Mouse (Mus musculus): ENCODE results near the gene Bbx.

The Bbx gene

DNA sequence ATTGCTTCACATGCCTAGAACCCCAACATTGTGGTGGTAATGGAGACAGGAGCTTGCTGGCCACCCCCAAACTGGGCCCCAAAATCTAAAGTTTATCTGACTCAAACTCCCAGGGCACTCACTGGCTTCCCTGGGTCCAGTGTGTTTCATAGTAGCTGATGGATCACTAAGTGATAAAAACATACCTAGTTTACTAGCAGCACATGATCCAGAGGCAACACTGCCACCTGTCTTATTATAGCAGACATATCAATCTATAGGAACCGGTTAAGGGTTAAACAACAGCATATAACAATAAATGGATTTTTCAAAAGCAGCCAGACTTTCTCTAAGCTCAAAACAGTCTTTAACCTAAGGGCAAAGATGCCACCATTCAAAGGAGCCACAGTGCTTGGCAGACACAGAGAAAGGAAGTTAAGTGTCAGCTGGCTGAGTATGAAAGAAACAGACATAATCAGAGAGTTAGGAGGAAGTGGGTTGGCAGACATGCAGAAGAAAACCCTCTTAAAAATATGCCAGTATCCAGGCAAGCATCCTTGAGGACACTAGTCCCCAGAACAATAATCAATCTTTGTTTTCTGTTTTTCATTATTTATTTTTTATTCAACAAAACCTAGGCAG, 116.7 kb downstream of the Bbx start:
- DNase-seq (ENCODE audit: low spot score in 2 of 2) = no peak

DNA sequence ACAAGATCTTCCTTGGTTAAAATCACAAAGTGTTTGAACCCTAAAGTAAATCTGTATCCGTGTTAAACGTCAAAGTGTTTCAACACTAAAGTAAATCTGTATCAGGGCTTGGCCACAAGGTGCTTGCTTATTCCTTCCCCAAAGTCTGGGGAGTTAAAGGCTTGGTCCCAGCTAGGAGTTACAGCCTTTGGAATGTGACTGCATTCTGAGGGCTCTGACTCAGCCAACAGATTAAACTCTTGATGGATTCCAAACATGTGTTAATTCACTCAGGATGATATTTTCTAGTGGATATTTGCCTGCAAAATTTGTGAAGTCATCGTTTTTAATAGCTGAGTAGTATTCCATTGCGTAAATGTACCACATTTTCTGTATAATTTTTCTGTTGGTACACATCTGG, 120.6 kb downstream of the Bbx start:
- no peak for DNase-seq (ENCODE audit: low spot score in 2 of 2)

DNA sequence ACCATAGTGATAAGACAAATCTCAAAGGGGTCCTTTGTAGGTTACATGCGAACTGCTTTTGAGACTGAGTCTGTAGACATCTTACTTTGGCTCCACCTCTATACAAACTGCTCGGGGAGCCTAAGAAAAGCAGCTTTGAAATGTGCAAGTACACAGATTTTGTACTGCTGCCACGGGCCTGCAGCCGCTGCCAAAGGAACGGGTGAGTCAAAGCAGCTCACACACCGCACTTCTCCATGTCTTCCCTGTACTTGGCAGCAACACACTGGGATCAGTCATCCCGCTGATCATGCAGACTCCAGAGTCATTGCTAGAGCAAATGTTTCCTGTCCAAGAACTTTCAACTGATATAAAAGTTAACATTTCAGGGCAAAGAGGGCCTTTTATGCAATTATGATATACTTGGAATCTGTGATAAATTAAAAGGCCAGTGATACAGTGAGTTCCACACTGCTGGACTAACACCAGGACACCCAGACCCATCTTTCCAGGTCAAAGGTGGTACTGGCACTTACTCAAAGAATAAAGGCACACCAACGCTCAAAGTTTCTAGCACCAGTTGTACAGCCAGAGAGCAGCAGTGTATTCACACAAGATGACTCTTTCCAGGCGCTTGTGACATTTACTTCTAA, 122.7 kb downstream of the Bbx start:
- peak; percentile 80 to 82 for DNase-seq (ENCODE audit: low spot score in 2 of 2)

DNA sequence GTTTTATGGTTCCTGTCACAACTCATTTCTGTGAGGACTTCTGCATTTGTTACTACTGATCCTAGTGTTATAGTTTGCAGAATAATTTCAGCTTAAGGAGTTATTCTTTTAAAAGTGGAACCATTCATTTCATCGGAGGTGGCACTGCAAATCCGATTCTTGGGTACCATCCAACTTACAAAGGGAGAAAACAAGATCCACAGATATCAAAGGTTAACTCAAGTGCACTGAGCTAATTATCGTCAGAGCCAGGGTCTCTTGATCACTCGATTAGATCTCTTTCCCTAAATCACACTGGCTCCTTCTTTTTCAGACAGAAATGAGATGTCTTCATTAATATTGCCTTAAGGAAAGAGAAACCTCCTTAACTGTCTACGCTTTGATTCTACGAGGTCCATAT, 123.9 kb downstream of the Bbx start:
- DNase-seq (ENCODE audit: low spot score in 2 of 2) = no peak

DNA sequence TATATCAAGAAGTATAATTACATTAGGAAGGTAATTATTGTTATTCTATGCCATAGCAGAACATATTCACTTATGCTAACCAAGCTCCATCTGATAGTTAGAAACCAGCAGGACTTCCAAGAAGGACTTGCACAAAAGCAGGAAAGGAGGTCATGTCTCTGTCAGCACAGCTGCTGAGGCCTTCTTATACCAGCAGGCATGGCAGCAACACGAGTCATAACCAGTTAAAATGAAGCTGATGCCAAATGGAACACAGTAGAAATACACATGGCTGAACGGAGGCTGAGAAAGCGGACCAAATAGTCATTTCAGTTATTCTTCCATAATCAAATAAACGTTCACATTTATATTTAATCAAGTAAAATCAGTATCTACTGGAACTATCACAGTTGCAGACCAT, 125.0 kb downstream of the Bbx start:
- no peak for DNase-seq (ENCODE audit: low spot score in 2 of 2)

DNA sequence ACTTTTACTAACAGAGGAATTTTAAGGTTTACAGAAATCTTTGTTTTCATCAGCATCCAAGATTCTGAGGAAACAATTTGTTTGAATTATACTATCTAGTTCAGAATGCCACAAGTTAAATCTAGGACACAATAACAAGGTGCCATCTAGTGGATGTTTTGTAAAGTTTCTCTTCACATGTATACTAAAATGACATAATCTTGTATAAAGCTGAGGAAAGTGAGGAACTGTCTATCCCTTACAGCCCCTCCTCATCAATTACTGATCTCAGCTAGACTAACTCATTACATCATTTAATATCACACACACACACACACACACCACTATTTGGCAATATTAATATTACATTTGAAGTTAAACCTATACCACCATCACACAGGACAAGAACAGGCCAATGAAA, 125.5 kb downstream of the Bbx start:
- no peak for DNase-seq (ENCODE audit: low spot score in 2 of 2)

DNA sequence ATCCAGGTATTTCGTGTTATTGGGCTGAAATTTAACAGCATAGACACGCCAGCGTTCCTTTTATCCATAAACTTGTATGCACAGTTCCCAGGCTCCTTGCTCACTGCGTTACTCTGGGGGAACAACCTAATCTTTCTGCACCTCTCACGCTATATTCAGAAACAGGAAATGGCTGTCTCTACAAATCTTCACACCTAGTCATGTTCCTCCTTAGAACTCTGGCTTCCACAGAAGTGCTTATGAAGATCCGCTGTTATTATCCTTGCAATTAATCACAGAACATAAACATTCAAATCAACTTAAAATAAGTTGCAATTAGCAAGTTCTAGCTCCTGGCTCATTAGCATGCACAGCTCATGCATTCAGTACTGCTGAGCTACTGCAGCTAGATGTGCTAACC, 127.0 kb downstream of the Bbx start:
- no peak for DNase-seq (ENCODE audit: low spot score in 2 of 2)

DNA sequence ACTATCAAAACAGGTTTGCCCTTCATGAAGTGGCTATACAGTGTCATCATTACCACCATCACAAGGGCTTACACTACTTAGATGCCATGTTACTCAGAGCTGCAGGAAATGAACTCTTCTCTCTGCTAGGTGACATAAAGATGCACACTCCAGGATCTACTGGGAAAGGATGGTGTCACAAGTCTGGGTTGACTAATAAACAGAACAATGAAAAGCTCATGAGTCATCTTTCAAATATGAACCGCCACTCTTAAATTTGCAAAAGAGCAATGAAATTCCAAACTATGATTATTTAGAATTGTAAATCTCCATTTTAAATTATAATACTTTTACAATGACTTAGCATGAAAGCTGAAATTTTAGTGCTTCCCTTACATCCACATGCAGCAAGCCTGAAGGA, 129.6 kb downstream of the Bbx start:
- DNase-seq (ENCODE audit: low spot score in 2 of 2) = no peak

DNA sequence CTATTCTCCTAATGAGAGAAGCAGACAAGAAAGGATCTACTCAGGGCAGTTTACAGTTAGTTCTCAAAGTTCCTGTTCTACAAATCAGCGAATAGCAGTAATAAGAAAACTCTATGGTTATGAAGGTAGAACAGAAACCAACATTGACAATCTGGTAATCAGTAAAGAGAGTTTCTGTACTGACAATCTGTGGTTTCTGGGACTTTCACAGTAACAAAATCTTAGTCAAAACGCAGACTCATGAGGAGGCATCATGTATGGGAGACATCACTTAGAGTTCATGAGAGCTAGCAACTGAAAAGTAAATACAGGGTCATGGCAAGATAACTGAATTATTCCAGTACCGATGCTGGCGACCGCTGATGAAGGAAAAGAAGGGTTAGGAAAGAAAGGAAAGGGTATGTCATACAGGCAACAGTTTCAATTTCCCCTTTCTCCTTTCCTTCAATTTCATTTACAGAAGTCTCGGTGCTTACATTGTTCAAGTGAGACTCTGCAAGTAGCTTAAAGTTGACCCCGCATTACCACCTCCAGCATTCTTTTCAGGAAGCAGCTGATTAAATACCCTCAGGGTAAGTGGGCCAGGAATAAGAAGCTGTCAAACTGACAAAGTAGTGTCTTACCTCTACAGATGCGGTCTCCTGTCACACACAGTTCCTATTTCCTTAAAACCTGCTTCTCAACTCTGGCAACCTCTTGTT, 133.3 kb downstream of the Bbx start:
- no peak for DNase-seq (ENCODE audit: low spot score in 2 of 2)

DNA sequence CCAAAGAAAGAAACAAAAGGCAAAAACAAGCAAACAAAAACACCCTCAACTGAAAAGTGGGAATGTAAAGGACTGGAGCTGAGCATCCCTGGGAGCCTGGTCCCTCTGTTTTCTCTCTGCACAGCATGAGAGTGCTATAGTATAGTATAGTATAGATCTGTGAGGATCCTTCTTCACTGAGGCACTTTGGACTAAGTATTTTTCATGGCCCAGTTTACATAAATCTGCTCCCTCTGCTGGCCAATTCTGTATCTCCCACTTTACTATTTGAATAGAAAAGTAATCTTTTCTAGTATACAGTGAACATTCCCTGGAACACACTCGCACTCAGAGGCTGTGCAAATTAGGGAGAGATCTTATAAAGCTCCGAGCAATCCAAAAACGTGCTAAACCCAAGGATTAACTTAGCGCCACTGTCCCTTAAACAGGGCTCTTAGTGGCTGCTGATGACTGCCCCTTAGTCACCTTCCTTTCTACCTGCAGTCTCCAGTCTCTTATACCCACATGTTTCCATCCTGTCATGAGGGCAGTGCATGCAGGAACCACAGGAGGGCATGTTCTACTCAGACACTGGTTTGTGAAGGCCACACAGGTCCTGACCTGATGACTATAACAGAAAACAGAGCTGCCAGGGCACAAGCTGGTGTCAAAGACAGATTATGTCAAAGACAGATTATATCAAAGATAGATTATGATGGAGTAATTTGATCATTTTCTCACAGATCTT, 138.5 kb downstream of the Bbx start:
- DNase-seq (ENCODE audit: low spot score in 2 of 2) = no peak

DNA sequence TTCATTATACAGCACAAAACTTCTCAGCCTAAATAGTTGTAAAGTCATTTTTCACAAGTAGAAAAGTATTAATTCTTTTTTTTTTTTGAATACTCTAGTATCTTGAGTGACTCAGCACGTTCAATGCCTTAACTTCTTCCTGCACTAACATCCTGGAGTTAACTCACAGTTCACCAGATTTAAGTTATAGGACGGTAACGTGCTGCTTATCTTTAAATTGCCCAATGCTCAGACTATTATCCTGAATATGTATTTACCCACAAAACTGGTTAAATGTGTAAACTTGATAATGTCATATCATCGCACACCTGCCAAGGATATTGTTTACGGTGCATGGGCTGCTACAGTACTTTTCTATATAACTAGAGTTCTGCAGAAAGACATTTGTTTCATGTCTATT, 139.4 kb downstream of the Bbx start:
- no peak for DNase-seq (ENCODE audit: low spot score in 2 of 2)

DNA sequence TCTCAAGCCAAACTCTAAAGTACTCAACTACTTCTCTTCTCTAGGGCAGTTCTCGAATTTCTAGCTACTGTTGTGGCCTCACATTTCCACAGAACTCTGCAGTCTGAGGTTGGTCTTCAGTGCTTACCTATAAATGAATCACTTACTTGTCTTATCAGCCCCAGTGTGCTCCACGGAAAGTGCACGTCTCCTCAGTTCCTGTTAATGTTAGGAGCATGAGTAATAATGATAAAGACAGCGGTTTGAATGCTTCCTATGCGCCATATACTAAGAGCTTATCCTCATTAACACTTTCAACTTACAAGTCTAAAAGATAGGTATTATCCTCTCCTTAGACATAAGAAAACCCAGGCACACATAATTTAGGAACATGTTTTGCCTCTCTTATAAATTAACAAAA, 142.4 kb downstream of the Bbx start:
- DNase-seq (ENCODE audit: low spot score in 2 of 2) = no peak

DNA sequence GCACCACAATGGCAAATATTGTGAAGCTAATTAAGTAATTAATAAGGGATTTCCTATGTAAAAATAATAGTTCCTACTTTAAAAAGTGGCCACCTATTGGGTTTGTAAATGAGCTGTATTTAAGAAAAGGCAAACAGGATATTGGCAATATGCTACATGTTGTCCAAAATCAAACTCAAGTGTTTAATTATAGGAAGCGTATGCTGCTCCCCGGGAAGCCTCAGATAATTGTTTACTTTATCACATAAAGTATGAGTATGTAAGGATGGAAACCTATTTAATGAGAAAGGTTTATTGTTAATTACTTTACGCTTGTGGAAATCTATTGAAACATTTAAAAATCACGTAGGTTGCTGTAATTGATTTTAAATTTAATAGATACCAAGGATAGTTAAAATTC, 159.4 kb downstream of the Bbx start:
- no peak for DNase-seq (ENCODE audit: low spot score in 2 of 2)

DNA sequence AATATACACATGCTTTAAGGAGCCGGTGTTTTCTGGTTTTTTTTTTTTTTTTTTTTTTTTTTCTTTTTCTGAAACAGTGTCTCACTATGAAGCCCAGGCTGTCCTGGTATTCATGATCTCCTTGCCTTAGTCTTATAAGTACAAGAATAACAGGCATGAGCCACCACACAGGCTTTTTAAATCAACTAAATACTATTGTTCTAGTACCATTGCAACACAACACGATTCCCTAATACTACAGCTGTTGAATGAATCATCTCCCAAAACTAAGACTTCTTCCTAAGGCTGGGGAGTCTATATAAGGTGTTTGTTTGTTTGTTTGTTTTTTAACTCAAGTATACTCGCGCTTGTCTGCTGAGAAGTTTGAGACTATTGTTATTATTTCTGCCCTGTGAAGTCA, 169.5 kb downstream of the Bbx start:
- DNase-seq (ENCODE audit: low spot score in 2 of 2) = no peak

DNA sequence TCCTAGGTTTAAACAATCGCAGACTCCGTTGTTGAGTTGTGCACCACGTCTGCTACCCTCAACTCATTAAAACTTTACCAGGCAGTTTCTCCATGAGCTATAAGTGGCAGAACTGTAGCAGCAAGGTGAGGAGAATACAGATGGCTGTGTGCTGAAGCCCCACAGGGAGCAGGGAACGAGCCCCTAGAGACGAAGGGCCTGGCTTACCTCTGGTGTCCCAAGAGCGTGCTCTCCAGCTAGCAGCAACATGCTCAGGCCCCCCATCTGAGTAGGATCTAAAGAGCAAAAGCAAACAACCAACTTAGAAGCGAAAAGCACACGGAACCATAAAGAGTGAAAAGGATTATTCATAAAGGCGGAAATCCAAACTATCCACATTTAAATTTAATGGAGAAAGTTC, 170.0 kb downstream of the Bbx start:
- no peak for DNase-seq (ENCODE audit: low spot score in 2 of 2)

DNA sequence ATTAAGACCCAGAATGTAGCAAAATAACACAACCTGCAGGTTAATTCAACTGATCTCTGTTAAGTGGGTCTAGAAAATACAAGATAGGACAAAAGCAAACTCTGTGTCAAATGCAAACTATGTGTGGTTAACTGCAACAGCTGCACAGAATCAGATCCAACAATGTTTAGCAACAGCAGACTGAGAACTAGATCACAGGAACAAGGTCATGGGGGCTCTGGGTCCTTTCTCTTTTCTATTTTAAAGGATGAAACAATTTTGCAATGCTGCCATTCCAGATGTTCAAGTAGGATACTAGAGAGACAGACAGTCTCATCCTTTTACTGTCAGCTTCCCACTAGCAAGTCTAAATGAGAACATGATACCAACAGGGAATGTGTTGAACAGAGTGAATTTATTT, 170.4 kb downstream of the Bbx start:
- DNase-seq (ENCODE audit: low spot score in 2 of 2) = no peak

DNA sequence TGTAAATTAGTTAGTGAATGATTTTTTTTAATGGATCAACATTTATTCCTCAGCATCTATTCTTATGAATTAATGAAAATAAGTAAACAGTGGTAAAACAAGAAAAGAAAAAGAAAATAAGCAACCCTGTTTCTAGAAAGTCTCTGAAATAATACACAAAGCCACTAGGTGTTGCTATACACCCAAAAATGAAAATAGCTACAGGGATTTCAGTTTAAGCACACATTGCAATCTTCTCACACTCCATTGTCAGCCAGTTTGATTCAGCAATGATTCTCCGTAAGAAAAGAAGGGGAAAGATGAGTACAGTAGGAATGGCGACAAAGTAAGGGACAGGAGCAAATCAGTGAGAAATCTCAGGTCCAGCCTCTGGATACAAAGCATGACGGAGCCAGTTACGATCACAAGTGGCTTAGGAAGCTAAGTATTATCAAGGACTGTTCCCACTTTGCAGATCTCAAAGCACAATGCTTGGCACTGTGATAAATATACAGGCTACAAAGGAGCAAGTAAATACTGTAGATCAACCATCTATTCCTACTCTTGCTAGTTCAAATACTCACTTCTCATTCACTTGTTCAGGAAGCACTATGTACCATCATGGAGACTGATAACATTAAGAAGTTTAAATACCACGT, 177.5 kb downstream of the Bbx start:
- DNase-seq (ENCODE audit: low spot score in 2 of 2) = no peak

DNA sequence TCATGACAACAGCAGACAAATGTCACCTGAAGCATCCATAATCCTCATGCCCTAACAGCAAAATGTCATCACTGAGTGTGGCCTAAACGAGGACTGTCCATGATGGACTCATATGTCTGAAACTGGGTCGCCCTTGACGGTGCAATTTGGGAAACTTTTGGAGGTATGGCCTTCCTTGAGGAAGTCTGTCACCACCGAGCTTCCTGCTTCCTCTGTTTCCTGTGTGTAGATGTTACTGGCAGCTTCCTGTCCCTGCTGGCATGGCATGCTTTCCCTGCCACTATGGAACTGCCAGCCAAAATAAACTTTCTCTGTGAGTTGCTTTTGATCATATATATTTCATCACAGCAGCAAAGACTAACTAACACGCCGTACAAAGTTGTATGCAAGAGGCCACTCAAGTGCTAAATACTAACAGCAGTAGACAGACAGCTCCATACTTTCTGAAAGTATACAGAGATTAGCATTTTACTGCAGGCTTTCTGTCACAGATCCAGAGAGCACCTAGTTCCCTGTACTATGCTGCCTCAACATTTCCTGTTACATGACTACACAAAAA, 180.7 kb downstream of the Bbx start:
- no peak for DNase-seq (ENCODE audit: low spot score in 2 of 2)

DNA sequence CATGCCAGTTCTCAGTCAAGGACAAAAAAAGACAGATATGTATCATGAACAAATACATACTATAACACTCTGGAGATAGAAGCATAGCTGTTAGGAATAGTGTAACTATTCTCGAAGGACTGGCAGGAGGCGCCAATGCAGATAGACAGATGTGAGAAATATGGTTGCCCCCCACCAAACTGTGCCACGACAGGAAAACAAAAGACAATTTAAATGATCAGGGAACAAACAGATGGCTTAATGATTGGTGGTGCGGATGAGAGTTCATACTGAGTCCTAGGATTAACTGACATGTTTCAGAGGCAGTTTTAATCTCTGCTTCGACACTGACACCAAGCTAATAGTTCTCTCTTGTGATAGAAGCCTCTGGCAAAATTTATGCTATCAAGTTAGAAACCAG, 181.7 kb downstream of the Bbx start:
- DNase-seq (ENCODE audit: low spot score in 2 of 2) = no peak

DNA sequence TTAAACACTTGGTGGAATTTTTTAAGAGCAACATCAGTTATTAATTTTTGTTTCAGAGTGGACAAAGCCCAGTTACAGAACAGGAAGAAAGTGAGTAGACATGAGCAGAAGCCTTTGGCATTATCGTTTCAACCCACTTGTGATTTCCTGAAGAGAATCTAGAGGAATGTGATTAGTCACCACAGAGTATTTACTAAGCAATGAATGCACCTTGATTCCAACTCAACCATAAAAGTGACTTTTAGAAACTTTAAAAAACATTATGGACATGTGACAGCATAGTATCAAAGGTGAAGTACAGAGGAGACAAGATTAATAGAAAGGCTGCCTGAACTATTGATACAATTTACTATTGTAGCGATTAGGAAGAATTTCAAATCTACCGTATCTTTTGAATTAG, 183.2 kb downstream of the Bbx start:
- DNase-seq (ENCODE audit: low spot score in 2 of 2) = no peak

DNA sequence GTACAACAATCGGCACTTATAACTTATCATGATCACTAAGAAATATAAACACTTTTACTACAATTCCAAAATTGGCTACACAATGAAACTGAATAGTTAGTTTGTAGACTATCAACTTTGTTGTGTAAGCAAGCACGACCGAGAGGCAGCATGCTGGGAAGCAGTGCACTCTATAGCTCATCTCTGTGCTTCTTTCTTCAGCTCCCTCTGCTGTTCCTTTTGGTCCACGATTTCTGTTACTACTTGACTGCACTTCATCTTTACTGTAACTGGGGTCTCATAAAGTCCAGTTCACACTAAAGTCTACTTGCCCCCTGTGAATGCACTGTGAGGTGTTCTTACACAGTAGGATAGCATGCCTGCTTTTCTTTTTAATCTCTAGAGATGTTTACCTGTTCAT, 189.7 kb downstream of the Bbx start:
- no peak for DNase-seq (ENCODE audit: low spot score in 2 of 2)

DNA sequence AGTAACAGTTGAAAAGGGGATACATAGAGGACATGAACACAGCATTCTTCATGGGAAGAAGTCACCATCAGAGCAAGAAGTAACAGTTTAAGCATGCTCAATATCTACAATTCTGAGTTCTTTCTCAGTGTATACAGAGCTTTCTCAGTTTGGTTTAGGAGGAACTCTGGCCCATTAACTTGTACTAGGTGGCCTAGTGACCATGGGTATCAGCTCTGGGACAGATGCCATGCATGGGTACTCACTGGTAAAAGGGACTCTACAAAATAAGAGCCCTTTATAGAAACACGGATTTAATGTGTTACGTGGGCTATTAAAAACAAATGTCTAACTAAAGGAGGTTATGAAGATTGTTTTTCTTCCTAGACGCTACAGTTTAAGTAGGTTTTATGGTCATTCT, 190.6 kb downstream of the Bbx start:
- no peak for DNase-seq (ENCODE audit: low spot score in 2 of 2)
